Mouse (Mus musculus) inflammation-experienced regulatory T-cells, adult 6 months (primary cell): ENCODE measurements around the gene Osbp2. TPM values are rescaled to one million over a fixed set of nuclear protein-coding genes. Genes with fewer than 3 reads are reported as not detected.

Experiments used
- ATAC-seq: one replicate; pipeline ENCODE4 v1.8.0; 2017
- polyA plus RNA-seq, 3 experiments: library from polyadenylated mRNA; unstranded; fragments of 100-300 nt; shearing (Covaris generic); gene quantifications; one replicate each; pipeline ENCODE4 v1.2.1; 2017

The Osbp2 gene
- polyA plus RNA-seq, 3 experiments from 2014 or later: not detected

- no peak for ATAC-seq
These were observed 45.5 kb downstream of the Osbp2 start for GRCm38 (mm10) chr11:3817986-3818758.

GRCm38 (mm10) chr11:3815951-3816350, 47.8 kb downstream of the Osbp2 start:
- no peak for ATAC-seq

- ATAC-seq: no peak
These were observed 50.4 kb downstream of the Osbp2 start for GRCm38 (mm10) chr11:3813340-3813739.

GRCm38 (mm10) chr11:3808162-3808561, 55.5 kb downstream of the Osbp2 start:
- ATAC-seq: no peak

GRCm38 (mm10) chr11:3805362-3805761, 58.3 kb downstream of the Osbp2 start:
- ATAC-seq: no peak

GRCm38 (mm10) chr11:3804639-3805038, 59.1 kb downstream of the Osbp2 start:
- ATAC-seq: no peak

GRCm38 (mm10) chr11:3802057-3802456, 61.6 kb downstream of the Osbp2 start:
- no peak for ATAC-seq

- no peak for ATAC-seq
These were observed 66.0 kb downstream of the Osbp2 start for GRCm38 (mm10) chr11:3797631-3798215.

GRCm38 (mm10) chr11:3790736-3791135, 73.0 kb downstream of the Osbp2 start:
- ATAC-seq: no peak

- ATAC-seq: no peak
These were observed 73.8 kb downstream of the Osbp2 start for GRCm38 (mm10) chr11:3789919-3790318.

GRCm38 (mm10) chr11:3786564-3786963, 77.1 kb downstream of the Osbp2 start:
- ATAC-seq: no peak

- ATAC-seq: no peak
These were observed 88.4 kb downstream of the Osbp2 start for GRCm38 (mm10) chr11:3775263-3775644.

- no peak for ATAC-seq
These were observed 89.0 kb downstream of the Osbp2 start for GRCm38 (mm10) chr11:3774463-3775262.

GRCm38 (mm10) chr11:3773782-3774462, 89.8 kb downstream of the Osbp2 start:
- no peak for ATAC-seq

GRCm38 (mm10) chr11:3773136-3773535, 90.6 kb downstream of the Osbp2 start:
- no peak for ATAC-seq

- no peak for ATAC-seq
These were observed 92.4 kb downstream of the Osbp2 start for GRCm38 (mm10) chr11:3771348-3771747.

- ATAC-seq: no peak
These were observed 95.9 kb downstream of the Osbp2 start for GRCm38 (mm10) chr11:3767830-3768229.

GRCm38 (mm10) chr11:3766964-3767363, 96.7 kb downstream of the Osbp2 start:
- ATAC-seq: no peak

- no peak for ATAC-seq
These were observed 99.4 kb downstream of the Osbp2 start for GRCm38 (mm10) chr11:3764352-3764751.

- ATAC-seq: no peak
These were observed 101.8 kb downstream of the Osbp2 start for GRCm38 (mm10) chr11:3761775-3762501.

- no peak for ATAC-seq
These were observed 102.4 kb downstream of the Osbp2 start for GRCm38 (mm10) chr11:3761339-3761738.

- no peak for ATAC-seq
These were observed 104.3 kb downstream of the Osbp2 start for GRCm38 (mm10) chr11:3759433-3759832.
